Mouse (Mus musculus) frontal cortex, adult 2 months (tissue): ENCODE data around the gene Nudt21. TPM values are rescaled to one million over a fixed set of nuclear protein-coding genes. Genes with fewer than 3 reads are reported as not detected.
A peak's percentile ranks its signal among the peaks of the same experiment; 100 is the strongest.

ENCODE experiments used
- DNase-seq, 2 experiments: peaks; one replicate each; pipeline ENCODE4 v3.0.0; 2022; ENCODE audit warnings: low spot score in 1 of 2; ENCODE audit errors: extremely low spot score in 1 of 2
- polyA plus RNA-seq: library from polyadenylated mRNA; depleted of rRNA; stranded (reverse); fragments of >200 nt; gene quantifications from 2 replicates; pipeline ENCODE4 v1.2.3, GENCODE M21; 2012

Nudt21 gene
- polyA plus RNA-seq, 1 experiment, result 35.4 TPM

DNA sequence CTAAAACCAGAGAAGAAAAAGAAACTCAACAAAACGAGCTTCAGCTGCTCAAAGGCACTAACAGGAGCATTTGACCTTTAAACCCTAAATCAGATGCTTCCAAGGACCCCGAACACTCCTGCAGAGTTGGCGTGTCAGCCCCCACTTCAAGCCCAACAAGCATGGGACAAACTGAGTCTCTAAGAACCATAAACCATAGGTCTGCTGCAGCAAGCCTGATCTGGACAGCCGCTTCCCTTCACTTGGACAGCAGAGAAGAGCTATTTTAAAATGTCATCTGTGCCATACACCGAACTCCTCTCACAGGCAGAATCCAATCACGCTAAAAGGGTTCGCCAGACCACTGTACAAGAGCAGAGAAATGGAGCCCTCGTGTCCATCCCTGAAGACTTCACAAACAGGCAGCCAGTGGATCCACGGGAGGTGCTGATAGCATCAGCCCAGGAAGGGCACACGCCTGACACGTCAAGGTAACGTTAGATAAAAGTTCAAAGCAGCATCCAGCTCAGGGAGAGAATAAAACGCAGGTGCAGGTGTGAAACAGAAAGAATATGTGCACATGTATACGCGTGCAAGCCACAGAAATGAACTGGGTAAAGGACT, 27.5 kb downstream of the Nudt21 start:
- DNase-seq, result no peak

DNA sequence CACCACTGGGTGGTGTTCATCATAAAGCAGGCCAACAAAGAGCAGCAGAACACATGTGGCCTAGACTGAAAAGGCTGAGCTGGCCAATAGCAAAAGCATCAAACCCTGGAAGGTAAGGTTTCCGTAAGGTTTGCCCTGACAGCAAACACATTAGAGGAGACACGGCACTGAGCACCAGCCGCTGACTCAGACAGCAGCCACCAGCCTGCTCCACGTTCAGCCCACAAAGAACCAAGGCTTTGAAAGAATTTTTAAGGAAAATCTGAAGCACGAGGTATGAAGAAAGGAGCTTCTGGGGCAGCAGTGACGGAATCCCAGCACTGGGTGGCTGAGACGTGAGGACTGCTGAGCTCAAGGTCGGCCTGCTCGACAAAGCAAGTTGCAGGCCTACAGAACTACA, 32.7 kb downstream of the Nudt21 start:
- DNase-seq, result peak in 1 of 2 experiments; percentile 36

GRCm38 (mm10) chr8:93998961-93999360, 37.9 kb downstream of the Nudt21 start:
- no peak for DNase-seq

- no peak for DNase-seq
Observed at GRCm38 (mm10) chr8:93989739-93990138, 47.1 kb downstream of the Nudt21 start.

DNA sequence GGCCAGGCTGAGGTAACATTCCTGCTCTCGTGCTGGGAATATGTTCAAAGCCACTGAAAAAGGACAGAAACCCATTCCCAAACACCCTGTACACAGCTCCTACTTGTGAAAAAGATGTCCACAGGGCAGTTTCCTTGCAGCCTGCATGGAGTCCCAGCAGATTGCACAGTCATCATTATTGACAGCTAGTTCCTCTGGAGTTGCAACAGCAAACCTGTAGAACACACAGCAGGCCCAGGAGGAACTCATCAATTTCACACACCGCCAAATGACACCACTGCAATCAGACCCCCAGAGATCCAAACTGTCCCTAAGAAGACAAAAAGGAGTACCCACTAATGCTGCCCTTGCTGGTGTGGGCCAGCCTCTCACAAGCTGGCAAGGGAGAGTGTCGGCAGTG, 52.1 kb downstream of the Nudt21 start:
- DNase-seq, result no peak

DNA sequence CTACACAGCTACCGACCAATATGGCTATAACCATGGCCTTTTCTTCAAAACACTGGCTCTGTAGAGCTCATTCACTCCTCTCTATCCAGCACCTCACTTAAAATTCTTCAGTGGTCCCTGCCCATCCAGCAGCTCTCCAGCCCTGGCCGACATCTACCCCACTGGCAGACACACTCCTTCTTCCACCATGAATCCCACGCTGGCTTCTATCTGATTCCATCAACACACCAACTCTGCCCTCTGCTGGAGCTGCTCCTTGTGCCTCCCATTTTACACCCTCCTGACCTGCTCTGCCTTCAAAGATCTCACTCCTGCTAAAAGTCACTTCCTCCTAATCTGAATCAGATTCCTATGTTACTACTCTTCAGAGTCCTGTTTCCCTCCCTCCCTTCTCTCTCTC, 53.0 kb downstream of the Nudt21 start:
- peak in 1 of 2 experiments; percentile 64 for DNase-seq

DNA sequence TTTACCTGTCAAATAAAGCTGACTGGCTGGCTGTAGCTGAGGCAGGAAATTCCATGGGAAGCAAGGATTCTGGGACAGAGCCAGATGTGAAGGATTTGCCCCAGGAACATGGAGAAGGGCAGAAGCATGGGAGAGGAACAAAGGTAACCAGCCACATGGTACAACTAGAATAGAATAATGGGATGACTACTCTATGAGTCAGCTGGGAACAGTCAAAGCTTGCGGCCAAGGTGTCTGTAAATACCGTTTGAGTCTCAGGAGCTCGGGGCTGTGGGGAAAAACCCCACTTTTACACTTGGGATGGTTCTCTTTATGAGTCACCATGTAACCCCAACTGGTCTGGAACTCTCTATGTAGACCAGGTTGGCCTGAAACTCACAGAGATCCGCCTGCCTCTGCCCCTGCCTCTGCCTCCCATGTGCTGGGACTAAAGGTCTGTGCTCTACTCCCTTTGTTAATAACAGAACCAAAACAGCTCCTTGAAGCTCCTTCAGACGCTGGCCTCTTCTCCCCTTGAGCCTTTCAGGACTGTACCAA, 55.1 kb downstream of the Nudt21 start:
- no peak for DNase-seq

DNA sequence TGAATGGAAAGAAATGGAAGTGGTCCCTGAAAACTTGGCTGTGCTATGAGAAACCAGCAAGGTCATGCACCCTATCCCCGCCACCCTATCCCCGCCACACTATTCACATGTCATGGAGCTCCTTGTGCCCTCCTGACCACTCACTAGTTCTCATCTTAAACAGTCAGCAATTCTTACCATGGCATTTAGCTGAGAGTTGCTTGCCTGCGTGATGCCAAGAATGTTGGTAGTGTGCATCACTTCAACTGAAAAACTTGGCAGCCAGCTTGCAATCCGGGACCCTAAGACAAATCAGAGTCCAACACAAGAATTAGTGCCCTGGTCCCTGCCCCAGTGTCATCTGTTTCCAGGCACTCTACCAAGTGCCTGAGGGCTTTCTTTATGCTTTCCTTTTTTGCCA, 56.7 kb downstream of the Nudt21 start:
- no peak for DNase-seq

GRCm38 (mm10) chr8:93976446-93977211, 60.2 kb downstream of the Nudt21 start:
- no peak for DNase-seq

GRCm38 (mm10) chr8:93975358-93975757, 61.5 kb downstream of the Nudt21 start:
- DNase-seq, result no peak

GRCm38 (mm10) chr8:93974602-93975186, 62.1 kb downstream of the Nudt21 start:
- no peak for DNase-seq

DNA sequence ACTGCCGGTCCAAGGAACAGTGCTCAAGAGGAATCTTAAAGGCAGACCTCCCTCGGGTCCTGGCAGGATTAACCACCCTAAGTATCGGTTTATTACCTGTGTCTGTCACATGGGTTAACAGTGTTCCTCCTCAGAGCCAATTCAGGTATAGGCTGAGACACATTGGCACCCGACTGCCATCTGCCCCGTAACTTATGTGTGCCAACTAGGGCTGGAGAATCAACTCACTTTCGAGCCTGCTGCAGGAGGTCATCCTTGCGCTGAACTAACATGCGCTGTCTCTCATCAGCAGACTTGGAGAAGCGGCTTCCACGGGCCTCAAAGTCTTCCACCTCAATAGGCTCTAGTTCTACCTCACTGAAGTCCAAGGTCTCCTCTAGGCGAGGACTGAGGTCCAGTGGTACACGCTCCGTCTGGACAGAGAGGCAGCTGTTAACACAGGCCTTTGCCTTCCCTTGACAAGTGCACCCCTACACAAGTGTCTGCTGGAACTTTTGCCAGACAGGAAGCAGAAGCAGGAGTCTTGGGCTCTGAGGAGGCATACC, 62.9 kb downstream of the Nudt21 start:
- DNase-seq, result no peak

DNA sequence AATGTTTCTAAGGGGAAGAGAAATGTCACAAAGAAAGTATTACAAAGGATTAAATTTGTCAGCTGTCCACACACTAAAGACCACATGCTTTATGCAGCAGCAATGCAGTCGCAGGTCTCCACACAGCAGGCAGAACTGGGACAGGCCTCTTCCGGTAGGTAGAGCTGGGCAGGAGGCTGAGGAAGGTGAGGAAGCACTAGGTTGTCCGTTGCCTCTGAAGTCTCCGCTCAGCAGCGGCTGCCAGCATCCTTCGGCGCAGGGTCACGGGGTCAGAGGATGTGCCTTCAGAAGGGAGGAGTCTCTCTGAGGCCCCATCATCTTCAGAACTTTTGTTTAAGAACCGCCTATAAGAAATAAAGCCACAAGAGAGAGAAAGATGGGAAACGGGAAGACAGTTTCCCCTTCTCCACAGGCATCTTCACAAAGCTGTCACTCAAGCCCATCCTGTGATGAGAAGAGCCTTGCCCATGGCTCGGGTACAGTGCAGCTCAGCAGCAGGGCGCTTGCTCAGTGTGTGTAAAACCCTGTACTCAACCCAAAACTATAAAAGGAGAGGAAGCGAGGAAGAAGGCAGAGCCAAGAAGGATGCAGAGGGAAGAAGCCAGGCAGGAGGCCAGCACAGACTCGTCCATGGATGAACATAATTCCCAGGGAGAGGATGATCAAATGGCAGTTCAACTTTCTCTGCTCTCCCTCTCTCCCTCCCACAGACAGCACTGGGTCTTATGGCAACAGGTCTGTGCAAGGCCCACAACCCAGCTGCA, 63.7 kb downstream of the Nudt21 start:
- DNase-seq, result peak in 1 of 2 experiments; percentile 47

DNA sequence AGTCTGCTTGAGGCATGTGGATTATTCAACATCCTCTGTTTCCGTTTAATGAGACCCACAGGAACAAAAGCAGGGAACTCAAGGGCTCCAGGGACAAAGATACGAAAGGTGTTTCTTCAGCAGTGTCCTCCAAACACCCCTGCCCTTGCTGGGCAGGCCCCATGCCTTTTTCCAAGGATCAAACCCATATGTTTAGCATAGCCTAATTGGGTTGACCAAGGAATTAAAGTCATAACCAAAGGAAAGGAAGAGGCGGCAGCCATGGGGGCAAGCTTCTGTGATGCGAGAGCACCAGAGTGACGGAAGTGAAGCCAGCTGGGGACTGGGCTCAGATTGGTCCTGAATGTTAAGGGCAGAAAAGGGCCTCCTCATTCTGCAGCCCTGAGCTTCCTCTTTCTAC, 64.6 kb downstream of the Nudt21 start:
- DNase-seq, result no peak

GRCm38 (mm10) chr8:93971451-93971850, 65.4 kb downstream of the Nudt21 start:
- DNase-seq, result no peak

GRCm38 (mm10) chr8:93969626-93970340, 67.0 kb downstream of the Nudt21 start:
- DNase-seq, result no peak

DNA sequence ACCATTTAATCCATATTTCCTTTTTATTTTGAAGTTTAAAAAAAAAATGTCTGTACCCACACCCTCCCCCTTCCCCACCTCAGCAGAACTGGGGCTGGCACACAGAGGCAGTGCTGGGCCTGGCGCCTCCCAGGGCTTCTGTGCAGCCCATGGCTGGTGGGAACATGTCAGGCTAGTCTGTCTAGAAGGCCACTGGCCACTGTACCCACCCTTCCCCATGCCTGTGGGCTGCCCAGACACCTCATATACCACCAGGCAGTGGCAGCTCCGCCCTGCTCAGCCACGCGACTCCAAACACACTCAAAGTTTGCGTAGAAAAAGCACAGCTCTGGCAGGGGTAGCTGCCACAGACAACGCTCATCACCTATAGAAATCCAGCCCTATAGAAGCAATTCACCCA, 68.5 kb downstream of the Nudt21 start:
- DNase-seq, result no peak
